Mouse (Mus musculus) myocyte (in vitro differentiated cells): Measurements from ENCODE around the gene Coro2b.

Experiments
- CEBPB ChIP-seq: IDR thresholded peaks from 2 replicates; pipeline ENCODE4 v1.6.1; 2011; ENCODE audit warnings: mild to moderate bottlenecking, moderate library complexity; ENCODE audit not compliant: poor library complexity, insufficient read depth, severe bottlenecking
- E2F4 ChIP-seq: IDR thresholded peaks from one replicate; pipeline ENCODE4 v1.6.1; 2011; ENCODE audit warnings: mild to moderate bottlenecking, control low read depth, moderate library complexity; ENCODE audit not compliant: insufficient read depth
- MAX ChIP-seq: IDR thresholded peaks from one replicate; pipeline ENCODE4 v1.6.1; 2011; ENCODE audit warnings: low read depth, mild to moderate bottlenecking, control low read depth
- MYOD1 ChIP-seq, 3 experiments: IDR thresholded peaks; one replicate each; pipeline ENCODE4 v1.6.1; 2011; ENCODE audit warnings: control low read depth in 2 of 3, low read depth in 2 of 3, mild to moderate bottlenecking in 2 of 3, moderate library complexity in 1 of 3; ENCODE audit not compliant: insufficient read length in 2 of 3, control insufficient read depth in 1 of 3
- POLR2A ChIP-seq: IDR thresholded peaks from one replicate; pipeline ENCODE4 v1.6.1; 2011; ENCODE audit warnings: low read depth, mild to moderate bottlenecking, control low read depth, moderate library complexity; ENCODE audit not compliant: insufficient read length
- POLR2AphosphoS2 ChIP-seq: IDR thresholded peaks from one replicate; pipeline ENCODE4 v1.6.1; 2011; ENCODE audit warnings: low read depth, control low read depth; ENCODE audit not compliant: insufficient read length
- REST ChIP-seq: IDR thresholded peaks from one replicate; pipeline ENCODE4 v1.6.1; 2011; ENCODE audit warnings: mild to moderate bottlenecking, control low read depth, moderate library complexity; ENCODE audit not compliant: insufficient read depth, insufficient read length
- SRF ChIP-seq: IDR thresholded peaks from one replicate; pipeline ENCODE4 v1.6.1; 2011; ENCODE audit warnings: low read depth; ENCODE audit not compliant: control insufficient read depth, insufficient read length
- TCF3 ChIP-seq: IDR thresholded peaks from one replicate; pipeline ENCODE4 v1.6.1; 2011; ENCODE audit warnings: low read depth, control low read depth; ENCODE audit not compliant: insufficient read length
- USF1 ChIP-seq: IDR thresholded peaks from one replicate; pipeline ENCODE4 v1.6.1; 2011; ENCODE audit warnings: low read depth, mild to moderate bottlenecking, control low read depth, moderate library complexity

DNA sequence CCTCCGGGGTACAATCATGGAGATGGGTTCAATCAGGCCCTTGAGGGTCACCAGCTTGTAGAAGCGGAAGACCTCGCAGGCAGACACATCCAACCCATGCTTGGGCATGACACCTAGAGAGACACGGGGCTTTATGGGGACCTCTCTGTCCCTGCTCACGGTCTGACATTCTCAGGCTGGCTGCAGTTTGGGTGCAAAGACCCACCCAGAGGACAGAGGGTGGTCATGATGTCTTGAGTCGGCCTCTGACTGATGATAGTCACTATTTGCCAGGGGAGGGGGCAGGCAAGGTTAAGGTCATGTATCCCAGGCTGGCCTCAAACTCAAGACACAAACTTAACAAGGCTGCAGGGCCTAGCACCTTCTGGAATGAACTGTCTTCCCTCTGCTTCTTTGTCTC lies 110.3 kb downstream of the Coro2b start:
- TF ChIP-seq MAX, result no peak
- TF ChIP-seq POLR2AphosphoS2, result no peak
- TF ChIP-seq USF1, result no peak
- no peak for TF ChIP-seq REST
- no peak for TF ChIP-seq POLR2A
- TF ChIP-seq SRF, result no peak
- TF ChIP-seq E2F4, result no peak
- TF ChIP-seq TCF3, result no peak
- TF ChIP-seq MYOD1 (IDR thresholded peaks at IDR 0.05; ENCODE audit: control insufficient read depth in 1 of 3, insufficient read length in 2 of 3, low read depth in 2 of 3), result no peak
- TF ChIP-seq CEBPB, result no peak
